Mouse (Mus musculus): ENCODE data around the gene Ndufs1. TPM values are rescaled to one million over a fixed set of nuclear protein-coding genes. Genes with fewer than 3 reads are reported as not detected.

The Ndufs1 gene
- polyA plus RNA-seq, 1 experiment from 2014 or later, result 63.0 TPM

DNA sequence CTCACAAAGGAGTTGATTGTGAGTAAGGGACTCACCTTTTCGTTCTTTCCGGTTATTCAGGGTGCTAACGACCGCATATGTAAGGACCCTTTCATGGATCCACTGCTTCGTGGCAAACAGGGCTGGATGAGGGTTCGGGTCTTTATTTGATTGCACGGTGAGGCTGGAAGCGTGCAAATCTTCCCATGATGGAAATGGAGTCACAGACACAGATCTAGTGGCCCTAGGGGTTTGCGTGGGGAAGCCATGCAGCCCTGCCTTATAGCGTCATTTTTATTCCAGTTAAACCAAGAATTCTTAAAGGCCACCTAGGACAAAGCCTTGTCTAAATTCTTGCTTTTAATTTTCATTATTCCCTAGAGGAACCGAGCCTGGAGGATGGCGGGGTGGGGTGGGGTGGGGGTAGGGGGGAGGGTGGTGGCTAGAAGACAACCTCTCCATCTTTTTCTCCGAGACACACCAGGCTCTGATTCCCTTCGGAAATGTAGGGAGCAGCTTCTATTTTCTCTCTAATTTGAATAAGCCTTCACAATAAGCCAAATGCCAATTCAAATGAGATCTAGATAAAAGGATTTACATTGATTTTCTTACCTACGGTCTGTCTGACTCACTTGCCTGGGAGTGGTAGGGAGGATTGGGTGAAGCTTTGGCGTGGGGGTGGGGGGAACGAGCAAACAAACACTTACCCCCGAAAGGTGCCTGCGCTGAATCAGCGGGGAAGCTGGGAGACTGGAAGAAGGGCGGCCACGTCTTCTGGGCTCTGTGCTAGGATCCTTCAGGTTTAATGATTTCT is 37.0 kb upstream of the Ndufs1 start:
- no peak overlapping the region for H3K9ac ChIP-seq (replicated peaks; ENCODE audit: low read depth)
- no peak overlapping the region for H3K4me2 ChIP-seq (replicated peaks; ENCODE audit: low read depth, low read length)
- H3K4me3 ChIP-seq (ENCODE audit: low read depth, low read length), result no peak overlapping the region
- DNase-seq (ENCODE audit: low spot score) (no peak), ATAC-seq (no peak)
- H3K9me3 ChIP-seq (ENCODE audit: low read length), result no peaks in the 10 kb centered on the region
- H3K27me3 ChIP-seq (replicated peaks; ENCODE audit: insufficient read depth, low read length), result no peaks in the 10 kb centered on the region
- TF ChIP-seq CTCF (IDR thresholded peaks at IDR 0.05) (no peak), EP300 (IDR thresholded peaks at IDR 0.05) (no peak)
- H3K4me1 ChIP-seq (ENCODE audit: insufficient read depth, low read depth, low read length), result no peaks in the 10 kb centered on the region
- no peaks in the 10 kb centered on the region for H3K36me3 ChIP-seq (ENCODE audit: insufficient read depth, low read length)
- 27% methylated on average over 22 of the region's 22 CpGs for WGBS
- no peak overlapping the region for H3K27ac ChIP-seq (ENCODE audit: low read length)

DNA sequence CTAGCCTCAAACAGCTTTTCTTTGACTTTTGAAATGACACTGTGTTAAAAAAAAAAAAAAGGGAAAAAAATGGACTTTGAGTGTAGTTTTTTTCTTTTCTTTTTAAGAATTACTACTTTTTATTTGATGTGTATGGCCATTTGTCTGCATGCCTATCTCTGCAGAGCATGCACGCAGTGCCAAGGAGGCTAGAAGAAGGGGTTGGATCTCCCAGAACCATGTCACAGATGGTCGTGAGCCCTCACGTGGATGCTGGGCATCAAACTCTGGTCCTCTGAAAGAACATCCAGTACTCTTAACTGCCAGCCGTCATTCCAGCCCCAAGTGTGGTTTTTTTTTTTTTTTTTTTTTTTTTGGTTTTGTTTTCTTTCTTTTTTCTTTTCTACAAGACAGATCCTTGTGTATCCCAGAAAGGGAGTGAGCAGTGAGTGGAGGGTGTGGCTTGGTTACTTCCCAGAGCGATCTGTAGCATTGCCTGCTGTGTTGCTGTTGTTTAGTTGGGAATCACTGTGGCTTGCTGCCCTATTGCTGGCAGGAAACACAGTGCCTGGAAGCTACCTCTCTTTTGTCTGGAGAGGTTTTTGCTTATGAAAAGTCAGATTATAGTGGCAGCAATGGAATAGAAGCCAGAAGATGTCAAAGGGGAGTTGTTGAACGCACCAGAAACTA is 33.4 kb upstream of the Ndufs1 start:
- no peak for TF ChIP-seq EP300 (IDR thresholded peaks at IDR 0.05)
- no peak for TF ChIP-seq CTCF (IDR thresholded peaks at IDR 0.05)
- WGBS, result 20% methylated on average over 6 of the region's 6 CpGs
- H3K9me3 ChIP-seq (ENCODE audit: low read length), result no peaks in the 10 kb centered on the region
- no peak overlapping the region for H3K27ac ChIP-seq (ENCODE audit: low read length)
- ATAC-seq (no peak), DNase-seq (ENCODE audit: low spot score) (peak; percentile 17)
- no peaks in the 10 kb centered on the region for H3K27me3 ChIP-seq (replicated peaks; ENCODE audit: insufficient read depth, low read length)
- H3K4me2 ChIP-seq (replicated peaks; ENCODE audit: low read depth, low read length), result no peak overlapping the region
- no peak overlapping the region for H3K4me3 ChIP-seq (ENCODE audit: low read depth, low read length)
- H3K9ac ChIP-seq (replicated peaks; ENCODE audit: low read depth), result no peak overlapping the region
- no peaks in the 10 kb centered on the region for H3K36me3 ChIP-seq (ENCODE audit: insufficient read depth, low read length)
- H3K4me1 ChIP-seq (ENCODE audit: insufficient read depth, low read depth, low read length), result no peaks in the 10 kb centered on the region

DNA sequence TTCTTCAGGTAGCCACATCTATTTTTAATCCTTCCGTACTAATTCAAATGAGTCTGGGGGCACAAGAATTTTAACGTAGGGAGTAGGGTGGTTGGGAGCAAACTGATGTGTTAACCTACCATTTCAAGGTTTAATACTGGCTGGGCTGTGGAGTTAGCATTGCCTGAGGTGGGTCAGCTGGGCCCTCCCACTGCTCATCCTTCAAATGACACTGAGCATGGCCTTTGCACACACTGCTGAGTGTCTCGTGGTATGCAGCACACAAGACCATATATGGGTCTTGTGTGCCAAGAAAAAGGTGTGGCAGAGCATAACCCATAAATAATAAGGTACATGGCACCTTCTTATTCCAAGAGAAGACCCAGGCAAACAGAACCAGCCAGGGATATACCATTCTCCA is 31.0 kb upstream of the Ndufs1 start:
- DNase-seq (ENCODE audit: low spot score) (no peak), ATAC-seq (no peak)
- Histone ChIP-seq H3K9me3 (ENCODE audit: low read length) (no peaks in the 10 kb centered on the region), H3K4me1 (ENCODE audit: insufficient read depth, low read depth, low read length) (no peaks in the 10 kb centered on the region), H3K4me2 (replicated peaks; ENCODE audit: low read depth, low read length) (no peak overlapping the region), H3K9ac (replicated peaks; ENCODE audit: low read depth) (no peak overlapping the region), H3K36me3 (ENCODE audit: insufficient read depth, low read length) (no peaks in the 10 kb centered on the region), H3K27ac (ENCODE audit: low read length) (no peak overlapping the region), H3K4me3 (ENCODE audit: low read depth, low read length) (no peak overlapping the region), H3K27me3 (replicated peaks; ENCODE audit: insufficient read depth, low read length) (no peaks in the 10 kb centered on the region)
- WGBS, result 81% methylated on average over 3 of the region's 3 CpGs
- no peak for TF ChIP-seq EP300 (IDR thresholded peaks at IDR 0.05)
- no peak for TF ChIP-seq CTCF (IDR thresholded peaks at IDR 0.05)

DNA sequence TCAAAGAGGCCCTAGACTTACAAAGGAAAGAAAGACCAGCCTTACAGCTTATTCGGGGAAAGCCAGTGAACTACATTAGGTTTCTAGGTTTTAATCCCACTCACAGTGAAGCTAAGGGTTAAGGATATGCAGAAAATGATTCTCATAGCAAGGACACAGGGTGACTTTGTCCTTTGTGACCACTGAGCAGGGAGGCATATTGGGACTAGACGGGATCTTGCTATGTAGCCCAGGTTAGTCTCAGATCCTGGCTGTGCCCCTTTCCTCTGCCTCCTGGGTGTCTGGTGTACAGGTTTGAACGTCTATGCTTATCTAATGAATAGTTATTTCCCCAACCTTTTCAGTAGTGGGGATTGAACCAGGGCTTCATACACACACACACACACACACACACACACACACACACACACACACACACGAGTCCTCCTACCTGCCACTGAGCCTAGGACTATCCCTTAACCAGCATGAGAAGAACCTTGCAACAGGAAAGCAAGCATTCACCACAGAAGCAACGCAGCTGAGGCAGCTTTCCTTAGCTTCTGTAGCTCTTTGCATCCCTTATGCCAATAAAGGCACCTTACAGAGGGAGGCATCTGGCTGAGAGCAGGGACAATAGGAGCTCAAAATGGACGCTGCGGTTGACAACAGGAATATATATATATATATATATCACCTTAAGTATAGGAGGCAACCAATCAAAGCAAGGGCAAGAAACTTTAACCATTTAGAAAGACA is 28.2 kb upstream of the Ndufs1 start:
- ATAC-seq (no peak), DNase-seq (ENCODE audit: low spot score) (no peak)
- no peak overlapping the region for H3K4me2 ChIP-seq (replicated peaks; ENCODE audit: low read depth, low read length)
- H3K4me1 ChIP-seq (ENCODE audit: insufficient read depth, low read depth, low read length), result no peaks in the 10 kb centered on the region
- no peak overlapping the region for H3K9ac ChIP-seq (replicated peaks; ENCODE audit: low read depth)
- no peak overlapping the region for H3K27ac ChIP-seq (ENCODE audit: low read length)
- H3K9me3 ChIP-seq (ENCODE audit: low read length), result no peaks in the 10 kb centered on the region
- no peaks in the 10 kb centered on the region for H3K27me3 ChIP-seq (replicated peaks; ENCODE audit: insufficient read depth, low read length)
- no peak for TF ChIP-seq EP300 (IDR thresholded peaks at IDR 0.05)
- TF ChIP-seq CTCF (IDR thresholded peaks at IDR 0.05), result no peak
- H3K4me3 ChIP-seq (ENCODE audit: low read depth, low read length), result no peak overlapping the region
- 31% methylated on average over 7 of the region's 7 CpGs for WGBS
- H3K36me3 ChIP-seq (ENCODE audit: insufficient read depth, low read length), result no peaks in the 10 kb centered on the region

DNA sequence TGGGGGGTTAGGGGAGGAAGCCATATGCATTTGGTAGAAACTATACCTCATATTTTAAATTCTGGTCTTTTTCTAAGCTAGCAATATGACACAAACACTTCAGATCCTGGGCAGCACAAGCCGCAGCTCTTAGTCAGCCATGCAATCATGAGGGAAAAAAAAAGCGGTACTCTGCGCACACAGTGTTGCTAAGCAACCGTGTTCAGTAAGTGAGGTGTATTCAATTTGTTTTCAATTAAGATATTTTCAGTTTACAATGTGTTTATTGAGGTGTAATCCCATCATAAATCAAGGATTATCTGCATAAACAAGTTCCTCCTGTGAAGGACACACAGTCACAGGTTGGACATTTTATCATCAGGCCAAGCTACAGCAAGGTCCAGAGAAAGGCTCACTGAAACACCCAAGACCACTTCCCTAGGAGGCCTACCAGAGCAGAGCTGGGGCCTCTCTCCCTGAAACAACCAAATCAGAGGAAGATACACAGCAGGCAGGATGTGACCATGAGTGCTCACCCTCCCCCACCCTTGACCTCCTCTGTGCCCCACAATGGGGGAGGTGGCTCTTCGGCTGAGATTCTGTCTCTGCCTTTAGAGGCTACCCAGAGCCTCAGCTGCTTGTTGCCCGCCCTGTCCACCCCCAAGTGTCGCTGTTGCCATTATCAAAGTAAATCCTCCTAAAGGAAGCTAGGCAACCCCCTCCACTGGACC is 27.5 kb upstream of the Ndufs1 start:
- DNase-seq (ENCODE audit: low spot score) (peak; percentile 11), ATAC-seq (peak; percentile 52)
- 19% methylated on average over 7 of the region's 7 CpGs for WGBS

DNA sequence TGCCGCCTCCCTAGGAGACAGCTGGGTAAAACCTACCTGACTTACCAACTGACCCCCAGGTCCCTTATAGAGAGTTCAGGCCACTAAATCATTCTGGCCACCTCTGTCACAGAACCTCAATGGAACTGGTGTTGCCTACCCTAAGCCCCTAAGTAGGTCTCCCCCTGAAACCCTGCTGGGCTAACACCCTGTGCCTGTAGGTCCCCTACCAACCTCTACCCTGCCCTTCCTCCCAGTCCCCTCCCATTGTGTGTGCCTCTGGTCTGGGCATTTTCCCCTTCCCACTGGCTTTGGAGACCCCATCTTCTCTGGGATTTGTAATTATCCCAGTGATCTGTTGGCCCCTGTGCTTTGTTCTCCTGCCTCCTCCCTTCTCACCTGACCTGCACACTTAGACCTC is 26.8 kb upstream of the Ndufs1 start:
- DNase-seq (ENCODE audit: low spot score) (no peak), ATAC-seq (no peak)
- WGBS, result 89% methylated on average over 1 of the region's 1 CpGs
- Histone ChIP-seq H3K36me3 (ENCODE audit: insufficient read depth, low read length) (no peaks in the 10 kb centered on the region), H3K27me3 (replicated peaks; ENCODE audit: insufficient read depth, low read length) (no peaks in the 10 kb centered on the region), H3K4me3 (ENCODE audit: low read depth, low read length) (no peak overlapping the region), H3K4me1 (ENCODE audit: insufficient read depth, low read depth, low read length) (no peaks in the 10 kb centered on the region), H3K27ac (ENCODE audit: low read length) (no peak overlapping the region), H3K9me3 (ENCODE audit: low read length) (no peaks in the 10 kb centered on the region), H3K9ac (replicated peaks; ENCODE audit: low read depth) (no peak overlapping the region), H3K4me2 (replicated peaks; ENCODE audit: low read depth, low read length) (no peak overlapping the region)
- no peak for TF ChIP-seq EP300 (IDR thresholded peaks at IDR 0.05)
- TF ChIP-seq CTCF (IDR thresholded peaks at IDR 0.05), result no peak

More for the DNA sequence above, 27.5 kb upstream of the Ndufs1 start:
- TF ChIP-seq EP300 (IDR thresholded peaks at IDR 0.05) (no peak), CTCF (IDR thresholded peaks at IDR 0.05) (peak; percentile 38)
- Histone ChIP-seq H3K4me2 (replicated peaks; ENCODE audit: low read depth, low read length) (no peak overlapping the region), H3K9me3 (ENCODE audit: low read length) (no peaks in the 10 kb centered on the region), H3K4me3 (ENCODE audit: low read depth, low read length) (no peak overlapping the region), H3K9ac (replicated peaks; ENCODE audit: low read depth) (no peak overlapping the region), H3K4me1 (ENCODE audit: insufficient read depth, low read depth, low read length) (no peaks in the 10 kb centered on the region), H3K36me3 (ENCODE audit: insufficient read depth, low read length) (no peaks in the 10 kb centered on the region), H3K27me3 (replicated peaks; ENCODE audit: insufficient read depth, low read length) (no peaks in the 10 kb centered on the region), H3K27ac (ENCODE audit: low read length) (no peak overlapping the region)

Measured in lung, postnatal 0 days (tissue).